Mouse (Mus musculus) layer of hippocampus, adult 9-11 months (tissue): ENCODE measurements around the gene Trnp1.
"Not testable (repeated sequence)": the region's sequence is repeated elsewhere in the genome, so short reads cannot be mapped to it uniquely, and the experiment has no call there.

Experiments used
- DNase-seq: peaks from one replicate; pipeline ENCODE4 v3.0.0; 2022

The Trnp1 gene

DNA sequence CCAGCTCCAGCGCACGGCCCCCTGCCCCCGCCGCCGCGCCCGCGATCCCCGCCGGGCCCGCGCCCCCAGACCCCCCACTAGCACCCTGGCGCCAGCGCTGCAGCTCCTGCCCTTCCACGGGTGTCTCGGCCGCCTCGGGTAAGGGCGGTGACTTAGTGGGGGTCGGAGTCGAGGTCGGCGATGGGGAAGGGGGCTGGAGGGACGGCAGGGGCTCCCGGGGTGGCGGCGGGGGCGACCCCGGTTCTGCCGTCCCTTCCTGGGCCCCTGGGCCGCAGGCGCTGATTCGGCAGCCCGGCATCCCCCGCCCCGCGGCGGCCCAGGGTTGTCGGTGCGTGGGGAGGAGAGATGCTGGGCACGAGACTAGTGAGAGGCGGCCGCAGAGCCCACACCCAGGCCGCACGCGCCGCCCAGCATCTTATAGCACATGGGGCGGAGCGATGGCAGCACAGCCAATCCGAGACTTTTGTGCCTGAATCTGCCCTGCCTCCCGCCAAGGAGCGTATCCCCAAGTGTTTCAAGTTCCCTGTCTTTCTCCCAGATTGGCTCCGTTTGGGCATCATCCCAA lies at the start of gene Trnp1:
TSS of gene Trnp1 (minus strand) at position 391 of the 565 bp plus-strand sequence.
- DNase-seq: peak; percentile 91

DNA sequence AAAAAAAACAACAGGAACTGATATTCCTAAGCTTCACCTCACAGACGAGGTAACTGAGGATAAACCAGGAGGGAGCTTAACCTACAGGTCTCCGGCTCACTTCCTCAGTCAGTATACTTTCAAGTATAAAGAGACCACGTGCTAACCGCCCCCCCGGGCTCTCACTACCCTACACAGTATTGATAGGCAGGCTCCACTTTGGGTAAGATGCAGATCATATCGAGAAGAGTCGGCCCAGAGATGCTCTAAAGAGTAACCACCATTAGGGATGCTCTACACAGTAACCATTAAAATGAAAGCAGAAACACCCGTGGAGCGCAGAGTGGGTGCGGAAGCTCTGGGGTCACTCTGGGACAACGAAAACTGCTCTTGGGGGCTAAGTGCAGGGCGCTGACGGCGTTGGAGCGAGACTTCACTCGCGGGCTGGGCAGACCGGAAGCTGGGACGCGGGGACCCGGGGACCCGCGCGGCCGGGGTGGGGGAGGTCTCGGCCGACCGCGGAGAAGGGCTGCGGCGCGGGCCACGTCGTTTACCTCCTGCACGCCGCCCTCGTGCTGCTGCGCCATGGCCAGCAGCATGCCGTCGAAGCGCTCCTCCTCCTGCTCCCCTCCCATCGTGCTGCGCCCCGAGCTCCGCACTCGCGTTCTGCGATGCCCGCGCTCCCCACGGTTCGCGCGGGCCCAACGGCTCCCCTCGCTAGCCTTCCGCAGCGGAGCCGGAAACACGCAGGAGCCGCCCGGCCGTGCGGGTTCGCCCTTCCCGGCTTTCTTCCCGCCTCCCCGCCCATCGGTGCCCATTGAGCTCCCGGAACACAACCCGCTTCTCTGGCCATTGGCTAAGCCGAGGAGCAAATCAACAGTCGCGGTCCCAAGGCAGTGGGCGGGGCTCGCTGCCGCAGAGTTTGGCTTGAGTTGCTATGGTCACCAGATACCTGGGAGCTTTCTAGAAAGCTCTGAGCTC lies 47.2 kb upstream of the Trnp1 start, which contains the start of gene Nudc:
TSS of gene Nudc (minus strand) at position 725 of the 960 bp plus-strand sequence.
- DNase-seq: peak; percentile 95

DNA sequence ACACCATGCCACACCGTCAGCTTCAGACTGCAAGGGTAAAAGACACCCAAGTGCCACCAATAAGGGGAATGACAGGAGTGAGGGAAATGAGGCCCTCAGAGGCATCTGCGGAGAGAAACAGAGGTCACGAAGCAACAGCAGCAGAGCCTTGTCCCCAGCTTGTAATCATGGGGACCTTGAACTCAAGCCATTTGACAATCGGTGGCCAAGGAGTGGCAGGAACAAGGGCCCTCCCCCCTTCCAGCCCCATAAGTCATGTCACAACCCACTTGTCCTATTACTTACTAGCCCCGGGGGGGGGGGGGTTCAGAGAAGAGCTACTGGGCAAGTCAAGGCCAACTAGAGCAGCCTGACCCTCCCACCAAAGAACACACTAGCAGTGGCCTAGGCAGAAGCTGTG lies 38.3 kb upstream of the Trnp1 start:
- DNase-seq: no peak

DNA sequence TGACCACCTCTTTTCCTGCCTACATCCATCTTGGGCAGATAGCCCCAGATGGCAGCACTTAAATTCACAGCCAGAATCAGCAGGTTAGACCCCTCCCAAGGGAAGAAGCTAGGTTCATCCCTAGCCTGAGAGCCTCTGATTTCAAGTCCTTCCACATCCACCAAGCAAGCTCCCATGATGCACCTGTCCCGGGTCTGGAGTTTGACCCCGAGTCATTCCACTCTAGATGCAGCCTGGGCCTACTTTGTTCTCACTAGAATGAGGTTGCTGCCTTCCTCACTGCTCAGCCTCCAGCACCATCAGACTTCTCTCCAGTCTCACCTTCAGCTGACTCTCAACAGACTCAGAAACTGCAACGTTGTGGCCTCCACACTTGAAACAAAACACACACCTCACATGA lies 37.7 kb upstream of the Trnp1 start:
- no peak for DNase-seq

DNA sequence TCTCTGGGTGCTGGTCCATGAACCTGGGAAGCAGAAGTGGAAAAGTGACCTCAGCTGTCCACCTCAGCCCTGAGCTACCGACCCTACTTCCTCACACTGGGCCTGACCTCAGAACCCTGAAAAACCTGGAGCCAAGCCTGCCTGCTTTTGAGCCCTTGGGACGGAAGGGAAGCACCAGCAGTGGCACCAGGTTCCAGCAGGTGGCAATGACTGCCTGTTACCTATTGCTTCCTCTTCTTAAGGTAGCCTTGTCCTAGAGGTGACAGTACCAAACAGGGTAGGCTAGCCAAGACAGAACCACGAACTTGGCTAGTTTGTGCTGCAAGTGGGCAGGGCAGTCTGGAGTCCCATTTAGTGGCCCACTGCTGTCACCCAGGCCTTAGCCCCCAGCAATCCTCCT lies 34.4 kb upstream of the Trnp1 start:
- no peak for DNase-seq

DNA sequence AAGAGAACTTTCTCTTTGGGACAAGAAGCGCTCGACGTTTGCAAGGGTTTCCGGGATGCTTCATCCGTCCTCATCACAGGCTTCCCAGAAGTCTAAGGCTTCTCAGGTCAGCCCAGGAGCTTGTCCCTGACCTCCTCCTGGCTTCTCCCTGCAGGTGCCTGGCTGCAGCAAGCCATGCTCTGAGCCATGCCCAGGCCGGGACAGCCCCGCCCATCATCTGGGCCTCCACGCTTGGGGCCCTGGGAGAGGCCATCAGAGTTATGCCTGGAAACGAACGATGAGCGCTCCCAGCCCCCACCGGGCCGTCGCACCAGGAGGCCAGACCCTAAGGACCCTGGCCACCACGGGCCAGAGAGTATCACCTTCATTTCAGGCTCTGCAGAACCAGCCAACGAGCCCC lies 29.4 kb upstream of the Trnp1 start:
- DNase-seq: no peak

DNA sequence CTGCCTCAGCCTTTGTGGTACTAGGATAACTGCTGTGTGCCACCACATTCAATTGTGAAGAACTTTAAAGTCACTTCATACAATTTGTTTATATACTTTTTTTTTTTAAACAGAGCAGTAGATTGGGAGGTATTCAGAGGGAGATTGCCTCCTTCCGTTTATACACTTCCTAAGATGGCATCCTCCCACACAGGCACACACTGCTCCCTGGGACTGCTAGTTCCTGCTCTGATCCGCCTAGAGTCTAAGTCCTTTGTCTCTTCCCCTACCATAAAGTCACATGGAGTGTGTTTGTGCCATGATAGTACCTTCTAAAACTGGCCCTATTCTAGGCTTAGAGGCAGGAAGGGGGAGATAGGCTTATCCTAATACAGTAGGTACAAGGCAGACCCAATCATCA lies 23.2 kb upstream of the Trnp1 start:
- no peak for DNase-seq

DNA sequence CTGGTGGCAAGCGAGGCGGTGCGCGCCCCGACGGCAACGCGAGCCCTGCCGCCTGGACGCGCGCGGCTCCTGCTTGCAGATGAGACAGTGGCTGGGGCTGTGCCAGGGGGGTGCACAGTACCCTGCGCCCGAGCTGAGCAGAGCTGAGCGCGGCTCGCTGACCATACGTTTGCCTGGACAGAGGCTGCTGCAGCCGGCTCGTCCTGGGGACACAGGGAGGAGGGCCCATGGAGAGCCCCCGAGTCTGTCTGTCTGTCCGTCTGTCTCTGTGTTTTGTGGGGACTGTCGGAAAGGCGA lies 21.0 kb upstream of the Trnp1 start:
- DNase-seq: no peak

DNA sequence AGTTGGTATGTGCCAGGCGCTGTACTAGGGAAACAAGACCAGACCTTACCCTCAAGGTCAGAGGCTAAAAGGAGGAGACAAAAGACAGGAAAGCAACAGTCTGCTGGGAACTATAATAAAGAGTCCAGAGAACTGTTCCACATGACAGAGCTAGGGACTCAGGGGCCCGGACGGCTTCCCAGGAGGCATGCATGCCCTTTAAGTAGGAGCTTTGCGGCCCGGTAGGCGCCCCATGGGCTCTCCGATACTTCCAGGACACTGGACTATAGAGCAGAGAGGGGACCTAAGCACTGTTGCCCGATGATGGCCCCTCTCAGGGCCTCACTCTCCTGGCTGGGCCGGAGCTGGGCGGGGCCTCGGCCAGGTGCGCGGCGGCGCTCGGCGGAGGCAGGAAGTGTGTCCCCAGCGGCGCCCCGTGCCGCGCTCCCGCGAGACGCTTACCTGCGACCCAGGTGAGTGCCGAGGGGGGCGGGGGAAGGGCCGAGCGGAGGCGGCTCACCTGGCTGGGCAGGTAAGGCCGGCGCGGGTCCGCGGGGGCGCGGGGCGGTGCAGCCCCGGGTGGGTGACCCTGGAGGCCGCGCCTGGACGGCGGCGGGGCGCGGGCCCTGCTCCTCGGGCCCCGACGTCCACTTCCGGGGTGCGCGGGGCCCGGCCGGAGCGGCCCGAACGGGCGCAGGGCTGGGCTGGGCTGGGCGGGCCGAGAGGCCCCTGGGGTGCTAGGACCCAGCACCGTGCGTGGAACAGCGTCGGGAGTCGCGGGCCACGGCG lies 20.4 kb upstream of the Trnp1 start, which contains the start of gene Kdf1:
TSS of gene Kdf1 (plus strand) at position 363 of the 768 bp plus-strand sequence.
- DNase-seq: no peak

DNA sequence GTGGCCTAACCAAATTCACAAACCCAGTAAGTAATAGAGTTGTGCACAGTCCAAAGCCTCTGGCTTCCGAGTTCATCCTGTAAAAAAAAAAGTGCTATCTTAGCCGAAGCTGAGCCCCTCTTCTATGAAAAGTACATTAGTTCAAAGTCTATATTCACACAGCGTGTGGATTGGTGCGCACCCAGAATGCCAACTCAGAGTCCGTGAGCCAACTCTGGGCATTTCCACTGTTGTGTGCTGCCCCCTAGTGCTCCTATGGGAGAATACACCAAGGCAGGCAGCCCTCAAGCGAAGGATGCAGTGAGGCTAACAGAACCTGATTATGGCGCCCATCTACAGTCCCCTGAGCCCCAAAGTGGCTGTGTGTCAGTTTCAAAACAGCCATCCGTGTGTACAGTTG lies 14.6 kb upstream of the Trnp1 start:
- peak; percentile 69 for DNase-seq

DNA sequence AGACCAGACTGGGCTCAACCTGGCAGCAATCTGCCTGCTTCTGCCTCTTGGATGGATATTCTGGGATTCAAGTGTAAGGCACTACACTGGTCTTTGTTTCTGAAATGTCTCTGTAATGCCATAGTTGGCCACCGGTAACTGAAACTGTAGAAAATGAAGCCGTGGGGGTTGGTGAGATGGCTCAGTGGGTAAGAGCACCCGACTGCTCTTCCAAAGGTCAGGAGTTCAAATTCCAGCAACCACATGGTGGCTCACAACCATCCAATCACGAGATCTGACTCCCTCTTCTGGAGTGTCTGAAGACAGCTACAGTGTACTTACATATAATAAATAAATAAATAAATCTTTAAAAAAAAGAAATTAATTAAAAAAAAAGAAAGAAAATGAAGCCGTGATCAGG lies 14.2 kb upstream of the Trnp1 start:
- not testable (repeated sequence) for DNase-seq

DNA sequence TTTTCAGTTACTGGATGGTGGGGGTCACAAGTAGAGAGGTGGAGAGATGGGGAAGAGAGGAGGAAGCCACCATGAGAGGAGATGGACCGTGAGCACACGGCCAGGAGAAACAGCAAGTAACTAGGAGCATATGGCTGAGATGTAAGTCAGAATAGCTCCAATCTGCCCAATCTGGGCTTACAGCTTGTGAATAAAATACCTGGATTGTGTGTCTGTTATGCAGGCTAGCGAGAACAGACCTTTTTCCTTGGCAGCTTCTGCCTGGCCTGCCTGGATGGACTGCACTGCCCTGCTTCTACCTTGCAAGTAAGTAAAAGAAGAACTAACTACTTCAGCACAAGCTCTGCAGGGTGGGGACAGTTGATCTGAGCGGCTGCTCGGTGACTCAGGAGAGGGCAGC lies 12.7 kb upstream of the Trnp1 start:
- DNase-seq: no peak

DNA sequence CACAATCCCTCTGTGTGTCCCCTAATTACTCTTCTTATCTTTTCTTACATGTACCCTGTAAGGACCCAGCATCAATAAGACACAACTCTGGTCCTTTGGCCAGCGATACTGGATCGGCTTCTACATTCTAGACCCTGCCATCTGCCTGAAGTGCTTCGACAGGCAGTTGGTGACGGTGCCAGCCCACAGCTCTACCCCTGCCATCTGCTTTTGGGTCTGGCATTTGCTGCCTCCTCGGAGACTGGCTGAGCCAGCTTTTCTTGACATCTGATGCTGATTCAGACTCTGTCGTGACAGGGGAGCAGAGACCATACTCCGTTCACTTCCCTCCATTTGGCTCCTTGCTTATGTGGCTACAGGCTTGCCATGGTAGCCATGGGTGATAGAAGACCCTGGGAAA lies 10.6 kb upstream of the Trnp1 start:
- DNase-seq: peak; percentile 85

DNA sequence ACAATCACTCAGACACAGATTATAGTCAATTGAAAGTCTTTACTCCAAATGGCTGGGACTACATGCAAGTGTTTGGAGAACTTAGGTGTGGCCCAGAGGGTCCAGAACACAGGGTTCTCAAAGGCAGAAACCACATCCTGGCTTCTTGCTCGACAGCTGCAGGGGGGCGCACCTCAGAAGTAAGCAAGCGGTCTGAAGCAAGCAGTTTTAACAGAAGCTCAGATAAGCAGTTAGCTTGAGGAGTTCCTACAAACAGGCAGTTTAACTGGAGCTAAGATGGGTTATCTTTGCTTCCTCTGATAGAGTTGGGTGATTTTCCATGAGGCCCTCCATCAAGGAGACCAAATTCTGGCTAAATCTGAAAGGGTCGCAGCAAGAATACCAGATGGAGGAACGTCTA lies 8.2 kb upstream of the Trnp1 start:
- DNase-seq: no peak

DNA sequence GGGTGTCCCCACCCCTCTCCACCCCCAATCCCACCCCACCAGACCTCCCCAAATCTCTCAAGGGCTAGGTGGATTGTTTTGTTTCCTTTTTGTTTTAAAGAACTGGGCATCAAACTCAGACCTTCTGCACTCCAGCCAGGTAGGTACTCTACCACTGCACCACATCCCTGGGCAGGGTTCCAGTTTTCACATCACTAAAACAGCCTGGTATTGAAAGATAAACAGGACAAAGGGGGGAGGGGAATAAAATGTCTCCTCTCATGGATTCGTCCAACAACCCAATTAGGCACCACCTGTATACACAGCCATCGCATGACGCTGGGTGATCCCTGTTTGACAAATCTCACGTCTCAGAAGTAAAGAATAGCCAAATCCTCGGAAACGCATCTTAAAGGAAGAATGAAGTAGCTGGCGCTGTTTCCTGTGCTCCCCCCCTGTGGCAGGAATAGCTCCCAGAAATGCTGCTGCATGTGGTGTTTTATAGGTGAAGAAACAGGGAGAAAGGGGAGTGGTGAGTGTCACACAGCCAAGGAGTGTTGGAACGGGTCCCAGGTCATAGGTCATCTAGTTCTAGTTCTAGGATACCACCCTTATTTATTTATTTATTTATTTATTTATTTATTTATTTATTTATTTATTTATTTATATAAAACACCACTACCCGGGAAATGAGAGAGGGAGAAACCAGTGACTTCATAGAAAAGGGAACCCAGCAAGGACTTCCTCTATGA lies 6.6 kb upstream of the Trnp1 start:
- DNase-seq: no peak

DNA sequence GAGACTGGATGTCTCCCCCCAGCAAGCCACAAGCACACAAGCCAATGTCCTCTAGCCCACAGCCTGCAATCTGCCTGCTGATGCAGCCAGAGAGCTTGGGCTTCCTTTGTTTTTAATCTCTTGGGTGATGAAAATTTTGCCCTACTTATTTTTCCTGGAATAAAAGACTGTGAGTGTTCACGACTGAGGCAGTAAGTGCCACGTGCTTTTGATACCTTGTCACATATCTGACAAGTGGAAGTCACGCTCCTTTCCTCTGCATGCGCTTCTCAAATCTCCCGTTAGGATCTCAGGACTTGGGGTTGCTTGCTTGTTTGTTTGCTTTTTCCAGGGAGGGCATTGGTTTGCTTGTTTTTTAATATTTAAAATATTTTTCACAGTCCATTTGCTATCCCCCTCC lies 6.0 kb upstream of the Trnp1 start:
- DNase-seq: no peak

DNA sequence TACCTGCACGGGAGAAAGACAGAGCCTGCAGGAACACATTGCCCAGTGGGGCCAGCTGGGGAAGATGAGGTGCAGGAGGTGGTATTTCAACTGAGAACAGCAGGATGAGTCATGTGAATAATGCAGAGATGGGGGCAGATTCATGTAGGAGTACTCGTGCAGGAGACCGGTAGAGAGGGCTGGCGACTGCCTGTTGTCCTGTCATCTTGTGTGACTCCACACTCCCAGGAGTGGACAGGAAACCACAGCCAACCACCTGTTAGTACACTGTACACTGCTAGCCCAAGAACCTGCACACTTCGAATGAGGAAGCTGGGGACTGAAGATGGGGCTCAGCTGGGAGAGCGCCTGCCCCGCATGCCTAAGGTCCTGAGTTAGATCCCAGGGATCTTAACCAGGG lies 3.2 kb upstream of the Trnp1 start:
- no peak for DNase-seq

DNA sequence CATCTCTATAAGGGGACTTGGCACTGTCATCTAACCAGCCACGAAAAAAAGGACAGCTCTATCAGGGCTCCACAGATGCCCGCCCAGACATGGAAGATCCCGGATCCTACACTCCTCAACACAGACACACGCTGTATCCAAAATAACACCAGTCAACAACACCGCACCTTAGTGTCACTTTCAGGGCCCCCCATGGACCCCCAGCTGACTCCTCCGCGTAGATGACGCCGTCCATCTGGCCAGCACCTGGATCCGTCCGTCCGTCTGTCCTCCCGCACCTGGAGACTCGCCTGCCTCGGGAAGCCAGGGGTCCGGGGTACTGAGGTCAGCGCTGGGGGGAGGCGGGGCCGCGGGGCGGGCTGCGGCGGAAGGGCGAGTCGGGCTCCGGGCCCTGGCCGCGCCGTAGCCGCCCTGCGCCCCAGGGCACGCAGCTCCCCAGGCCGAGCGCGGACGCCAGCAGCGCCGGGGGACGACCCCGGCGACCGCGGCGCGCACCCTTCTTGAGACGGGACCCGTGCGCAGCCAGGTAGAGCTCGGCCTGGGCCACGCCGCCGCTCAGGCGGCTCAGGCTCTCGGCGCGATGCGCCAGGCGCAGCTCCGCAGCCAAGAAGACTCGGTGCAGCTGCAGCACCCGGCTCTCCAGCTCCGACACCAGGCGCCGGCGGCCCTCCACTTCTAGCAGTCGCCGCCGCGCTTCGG lies 740 bp downstream of the Trnp1 start:
- no peak for DNase-seq

DNA sequence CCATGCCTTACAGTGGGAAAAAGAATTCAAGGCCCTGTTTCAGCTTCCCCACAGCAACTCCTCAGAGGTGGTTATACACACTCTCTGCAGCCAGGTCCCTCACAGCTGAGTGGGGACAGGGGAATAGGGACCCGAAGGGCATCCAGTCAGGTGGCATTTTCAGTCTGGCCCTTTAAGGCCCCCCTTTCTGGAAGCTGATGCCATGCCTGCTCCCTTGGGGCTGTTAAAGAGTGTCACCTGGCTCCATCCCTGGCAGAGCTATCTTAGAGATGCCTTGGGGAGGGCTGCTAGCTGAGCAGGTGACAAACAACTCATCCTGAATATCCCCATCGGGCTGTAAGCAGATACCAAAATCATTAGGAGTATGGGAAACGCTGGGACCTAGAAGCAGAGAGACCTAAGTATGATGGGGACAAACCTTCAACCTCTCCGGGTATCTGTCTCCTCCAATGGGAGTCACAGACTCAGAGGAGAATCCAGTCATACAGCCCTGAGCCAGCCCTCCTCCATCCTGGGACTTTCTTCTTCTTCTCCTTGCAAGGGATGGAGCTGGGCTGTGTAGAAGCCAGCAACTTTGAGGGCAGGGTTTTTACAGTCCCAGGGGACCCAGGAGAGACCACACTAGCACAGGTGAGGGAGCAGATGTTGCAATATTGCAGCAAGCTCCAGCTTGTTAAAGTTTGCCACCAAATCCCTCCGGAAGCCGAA lies 1.5 kb downstream of the Trnp1 start:
- no peak for DNase-seq

DNA sequence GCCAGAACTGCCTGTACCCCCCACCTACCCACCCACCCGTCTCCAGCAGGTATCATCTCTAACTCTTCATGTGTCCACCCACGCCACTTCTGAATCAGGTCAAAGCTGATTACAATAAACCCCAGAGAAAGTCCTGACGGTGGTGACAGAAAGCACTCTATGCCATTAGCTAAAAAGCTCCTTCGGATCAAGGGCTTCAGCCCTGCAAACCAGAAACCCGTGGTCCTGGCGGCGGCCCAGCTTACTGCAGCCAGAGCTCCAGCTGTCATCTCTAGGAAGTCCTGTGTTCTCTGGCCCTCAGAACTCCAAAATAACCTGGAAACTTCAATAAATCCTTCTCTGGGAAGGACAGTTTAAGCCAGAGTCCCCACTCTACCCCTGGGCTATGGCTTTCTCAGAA lies 2.6 kb downstream of the Trnp1 start:
- DNase-seq: no peak

DNA sequence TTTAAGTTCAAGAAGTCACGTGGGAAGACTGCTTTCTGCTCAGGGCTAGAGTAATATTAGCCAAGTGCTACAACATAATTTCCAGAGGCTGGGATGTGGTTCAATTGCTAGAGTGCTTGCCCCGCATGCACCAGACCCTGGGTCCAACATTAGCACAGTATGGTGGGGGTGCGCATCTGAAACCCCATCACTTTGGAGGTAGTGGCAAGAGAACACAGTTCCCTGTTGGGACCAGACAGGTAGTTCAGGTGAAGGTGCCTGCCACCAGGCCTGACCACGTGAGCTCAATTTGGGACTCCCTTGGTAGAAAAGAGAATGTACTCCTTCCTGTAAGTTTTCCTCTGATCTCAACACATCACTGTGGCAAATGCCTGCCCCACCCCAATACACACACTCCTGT lies 3.5 kb downstream of the Trnp1 start:
- DNase-seq: no peak

DNA sequence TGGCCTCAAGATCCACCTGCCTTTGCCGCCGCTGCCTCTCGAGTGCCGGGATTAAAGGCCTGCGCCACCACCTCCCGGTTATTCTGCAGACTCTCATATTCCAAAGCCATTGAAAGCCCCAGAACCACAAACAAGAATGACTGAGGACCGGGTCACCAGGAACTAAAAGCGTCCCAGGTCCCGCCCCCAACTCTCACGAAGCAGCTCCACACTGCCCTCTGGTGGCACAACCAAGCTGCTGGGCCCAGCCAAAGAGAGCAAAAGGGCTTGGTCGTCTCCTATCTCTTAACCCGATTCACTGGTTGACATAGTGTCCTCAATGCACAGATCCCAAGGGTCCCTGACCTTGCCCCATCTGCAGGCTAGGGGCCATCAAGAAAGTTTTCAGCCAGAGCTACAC lies 3.9 kb downstream of the Trnp1 start:
- DNase-seq: peak; percentile 73
